Mouse (Mus musculus): ENCODE data around the gene Camta2. TPM values are rescaled to one million over a fixed set of nuclear protein-coding genes. Genes with fewer than 3 reads are reported as not detected.

Gene Camta2
- polyA plus RNA-seq, 1 experiment from 2014 or later, result 10.9 TPM

GRCm38 (mm10) chr11:70713222-70713621 lies 25.3 kb upstream of the Camta2 start:
- no peak overlapping the region for H3K27ac ChIP-seq (ENCODE audit: poor library complexity, severe bottlenecking)
- no peaks in the 10 kb centered on the region for H3K9me3 ChIP-seq (replicated peaks)
- peaks cover 85% of the 10 kb centered on the region for H3K36me3 ChIP-seq
- 84% methylated on average over 6 of the region's 6 CpGs for WGBS
- no peak overlapping the region for H3K9ac ChIP-seq
- ATAC-seq (ENCODE audit: insufficient number of reproducible peaks, low FRiP score), result no peak
- no peaks in the 10 kb centered on the region for H3K27me3 ChIP-seq (replicated peaks)
- no peak overlapping the region for H3K4me2 ChIP-seq
- H3K4me1 ChIP-seq (replicated peaks), result no peaks in the 10 kb centered on the region; the same call in 1 of the 2 replicates
- no peak overlapping the region for H3K4me3 ChIP-seq

DNA sequence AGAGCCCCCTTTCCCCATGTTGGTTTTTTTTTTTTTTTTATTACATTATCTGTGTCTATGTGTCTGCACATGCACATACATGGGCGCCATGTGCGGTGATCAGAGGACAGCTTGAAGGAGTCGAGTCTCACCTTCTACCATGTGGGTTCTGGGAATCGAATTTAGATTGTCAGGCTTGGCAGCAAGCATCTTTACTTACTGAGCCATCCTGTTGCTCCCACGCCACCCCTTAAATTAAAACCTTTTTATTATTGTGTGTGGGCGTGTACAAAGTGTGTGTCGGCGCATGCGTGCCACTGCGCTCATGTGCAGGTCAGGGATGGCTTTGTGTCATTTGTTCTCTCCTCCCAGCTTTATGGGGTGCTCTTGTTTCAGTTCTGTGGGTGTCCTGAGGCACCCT lies 23.1 kb upstream of the Camta2 start:
- Histone ChIP-seq H3K9ac (no peak overlapping the region), H3K4me1 (replicated peaks) (no peaks in the 10 kb centered on the region; the same call in 1 of the 2 replicates), H3K27ac (ENCODE audit: poor library complexity, severe bottlenecking) (no peak overlapping the region), H3K4me2 (no peak overlapping the region), H3K9me3 (replicated peaks) (no peaks in the 10 kb centered on the region), H3K4me3 (no peak overlapping the region), H3K36me3 (peaks cover 86% of the 10 kb centered on the region), H3K27me3 (replicated peaks) (no peaks in the 10 kb centered on the region)
- ATAC-seq (ENCODE audit: insufficient number of reproducible peaks, low FRiP score), result no peak
- WGBS, result 91% methylated on average over 10 of the region's 10 CpGs

- no peaks in the 10 kb centered on the region for H3K9me3 ChIP-seq (replicated peaks)
- peaks cover 25% of the 10 kb centered on the region for H3K4me1 ChIP-seq (replicated peaks)
- H3K4me2 ChIP-seq, result no peak overlapping the region
- no peak for ATAC-seq (ENCODE audit: insufficient number of reproducible peaks, low FRiP score)
- H3K27me3 ChIP-seq (replicated peaks), result no peaks in the 10 kb centered on the region
- H3K9ac ChIP-seq, result no peak overlapping the region
- H3K4me3 ChIP-seq, result no peak overlapping the region
- H3K27ac ChIP-seq (ENCODE audit: poor library complexity, severe bottlenecking), result no peak overlapping the region
- 79% methylated on average over 3 of the region's 3 CpGs for WGBS
- peaks cover 80% of the 10 kb centered on the region for H3K36me3 ChIP-seq
Measured at GRCm38 (mm10) chr11:70706127-70706526, 18.2 kb upstream of the Camta2 start.

DNA sequence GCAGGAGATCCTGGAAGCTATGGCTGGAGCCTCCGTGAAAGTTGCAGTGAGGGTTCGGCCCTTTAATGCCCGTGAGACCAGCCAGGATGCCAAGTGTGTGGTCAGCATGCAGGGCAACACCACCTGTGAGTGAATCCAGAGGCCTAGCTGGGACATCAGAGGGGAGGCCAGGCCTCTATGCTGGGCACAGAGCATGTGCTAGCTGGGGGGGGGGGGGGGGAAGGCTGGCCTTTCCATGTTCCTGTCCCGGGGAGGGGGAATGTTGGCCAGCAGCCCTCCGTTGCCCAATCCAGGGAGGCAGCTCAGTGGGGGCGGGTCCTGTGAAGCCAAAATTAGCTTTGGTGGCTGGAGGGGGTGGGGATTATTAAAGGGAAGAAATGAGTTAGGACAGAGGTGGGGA lies 14.9 kb upstream of the Camta2 start:
- H3K4me2 ChIP-seq, result peak overlapping the region; percentile 89
- H3K9me3 ChIP-seq (replicated peaks), result no peaks in the 10 kb centered on the region
- peak overlapping the region; percentile 84 for H3K4me3 ChIP-seq
- WGBS, result 46% methylated on average over 6 of the region's 6 CpGs
- peaks cover 29% of the 10 kb centered on the region for H3K4me1 ChIP-seq (replicated peaks)
- peak overlapping the region; percentile 54 for H3K9ac ChIP-seq
- H3K27ac ChIP-seq (ENCODE audit: poor library complexity, severe bottlenecking), result peak overlapping the region; percentile 95
- H3K27me3 ChIP-seq (replicated peaks), result no peaks in the 10 kb centered on the region
- ATAC-seq (ENCODE audit: insufficient number of reproducible peaks, low FRiP score), result no peak
- H3K36me3 ChIP-seq, result peaks cover 48% of the 10 kb centered on the region

- WGBS, result 61% methylated on average over 6 of the region's 6 CpGs
- no peak for ATAC-seq (ENCODE audit: insufficient number of reproducible peaks, low FRiP score)
- H3K27ac ChIP-seq (ENCODE audit: poor library complexity, severe bottlenecking), result peak overlapping the region; percentile 95
- peaks cover 29% of the 10 kb centered on the region for H3K4me1 ChIP-seq (replicated peaks)
- no peaks in the 10 kb centered on the region for H3K9me3 ChIP-seq (replicated peaks)
- H3K4me3 ChIP-seq, result peak overlapping the region; percentile 84
- peaks cover 41% of the 10 kb centered on the region for H3K36me3 ChIP-seq
- no peaks in the 10 kb centered on the region for H3K27me3 ChIP-seq (replicated peaks)
- peak overlapping the region; percentile 95 for H3K9ac ChIP-seq
- H3K4me2 ChIP-seq, result peak overlapping the region; percentile 89
Measured at GRCm38 (mm10) chr11:70701984-70702733, 14.3 kb upstream of the Camta2 start.

DNA sequence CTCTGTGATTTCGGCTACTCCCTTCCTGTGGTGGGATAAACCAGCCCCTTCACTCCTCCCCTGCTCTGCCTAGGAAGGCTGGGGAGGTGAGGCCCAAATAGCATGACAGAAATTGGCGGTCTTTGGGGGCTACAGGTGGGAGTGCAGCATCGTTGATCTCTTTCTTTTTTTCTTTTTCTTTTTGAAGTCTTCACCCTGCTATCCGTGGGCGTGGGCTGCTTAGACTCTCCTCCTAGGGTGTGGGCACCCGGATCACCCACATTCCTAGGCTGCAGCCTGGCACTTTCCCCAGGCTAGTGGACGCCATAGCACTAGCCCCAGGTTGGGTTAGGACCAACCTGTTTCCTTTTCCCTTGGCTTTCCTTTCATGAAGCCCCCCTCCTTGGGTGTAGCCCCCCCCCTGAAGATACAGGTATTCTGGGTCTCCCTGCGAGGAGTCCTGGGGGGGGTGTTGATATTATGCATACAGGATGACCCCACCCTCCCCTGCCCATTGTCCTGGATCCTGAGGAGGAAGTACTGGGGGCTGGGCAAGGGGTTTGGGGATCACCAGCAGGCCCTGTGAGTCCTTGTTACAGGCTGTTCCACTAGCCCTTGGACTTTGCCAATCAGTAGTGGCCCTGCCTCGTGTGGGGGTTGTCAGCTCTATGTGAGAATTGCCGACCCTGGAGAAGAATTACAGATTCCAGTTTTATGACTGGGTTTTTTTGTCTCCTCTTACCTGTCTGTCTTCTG lies 13.5 kb upstream of the Camta2 start:
- H3K36me3 ChIP-seq, result peaks cover 34% of the 10 kb centered on the region
- H3K27me3 ChIP-seq (replicated peaks), result no peaks in the 10 kb centered on the region
- peaks cover 29% of the 10 kb centered on the region for H3K4me1 ChIP-seq (replicated peaks)
- H3K9me3 ChIP-seq (replicated peaks), result no peaks in the 10 kb centered on the region
- ATAC-seq (ENCODE audit: insufficient number of reproducible peaks, low FRiP score), result no peak
- 12% methylated on average over 10 of the region's 10 CpGs for WGBS
- peak overlapping the region; percentile 95 for H3K27ac ChIP-seq (ENCODE audit: poor library complexity, severe bottlenecking)
- H3K4me2 ChIP-seq, result peak overlapping the region; percentile 89
- peak overlapping the region; percentile 95 for H3K9ac ChIP-seq
- peak overlapping the region; percentile 84 for H3K4me3 ChIP-seq

GRCm38 (mm10) chr11:70700613-70701012 lies 12.7 kb upstream of the Camta2 start:
- ATAC-seq (ENCODE audit: insufficient number of reproducible peaks, low FRiP score), result peak; percentile 47
- Histone ChIP-seq H3K4me2 (peak overlapping the region; percentile 89), H3K4me3 (peak overlapping the region; percentile 84), H3K9ac (peak overlapping the region; percentile 95), H3K9me3 (replicated peaks) (no peaks in the 10 kb centered on the region), H3K27me3 (replicated peaks) (no peaks in the 10 kb centered on the region), H3K27ac (ENCODE audit: poor library complexity, severe bottlenecking) (peak overlapping the region; percentile 95), H3K4me1 (replicated peaks) (peaks cover 29% of the 10 kb centered on the region), H3K36me3 (peaks cover 26% of the 10 kb centered on the region)
- 0% methylated on average over 34 of the region's 34 CpGs for WGBS

GRCm38 (mm10) chr11:70699722-70700556 lies 12.0 kb upstream of the Camta2 start, which contains the start of the genes Inca1 and Kif1c:
TSS of gene Inca1 (minus strand) at chr11:70700155.
TSS of gene Kif1c (plus strand) at chr11:70700548.
- H3K4me1 ChIP-seq (replicated peaks), result peaks cover 29% of the 10 kb centered on the region
- H3K4me2 ChIP-seq, result peak within 1 kb of the TSS; percentile 89
- 2% methylated on average over 64 of the region's 69 CpGs for WGBS
- peak; percentile 94 for ATAC-seq (ENCODE audit: insufficient number of reproducible peaks, low FRiP score)
- peaks cover 19% of the 10 kb centered on the region for H3K36me3 ChIP-seq
- H3K9ac ChIP-seq, result peak within 1 kb of the TSS; percentile 95
- H3K9me3 ChIP-seq (replicated peaks), result no peaks in the 10 kb centered on the region
- peak within 1 kb of the TSS; percentile 95 for H3K27ac ChIP-seq (ENCODE audit: poor library complexity, severe bottlenecking)
- H3K4me3 ChIP-seq, result peak within 1 kb of the TSS; percentile 84
- H3K27me3 ChIP-seq (replicated peaks), result no peaks in the 10 kb centered on the region

DNA sequence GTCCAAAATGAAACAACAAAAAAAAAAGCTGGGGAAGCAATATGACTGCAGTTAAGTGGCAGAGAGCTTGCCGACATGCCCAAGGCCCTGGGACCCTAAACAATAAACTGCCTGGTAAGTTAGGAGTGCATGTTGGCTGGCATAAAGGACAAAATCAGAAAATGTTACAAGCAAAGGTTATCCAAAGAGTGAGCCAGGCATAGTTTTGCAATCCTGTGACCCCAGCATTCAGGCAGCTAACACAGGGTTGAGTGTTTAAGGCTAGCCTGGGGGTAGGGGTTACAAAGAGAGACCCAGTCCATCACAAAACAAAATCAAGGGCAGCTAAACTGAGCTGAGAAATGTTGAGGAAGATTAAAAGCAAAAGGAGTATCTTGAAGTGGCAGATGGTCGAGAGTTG lies 11.1 kb upstream of the Camta2 start:
- Histone ChIP-seq H3K36me3 (peaks cover 10% of the 10 kb centered on the region), H3K9me3 (replicated peaks) (no peaks in the 10 kb centered on the region), H3K27me3 (replicated peaks) (no peaks in the 10 kb centered on the region), H3K27ac (ENCODE audit: poor library complexity, severe bottlenecking) (no peak overlapping the region), H3K4me3 (0 out of 2 replicates have a peak overlapping the region, but pooled peaks have one; percentile 84), H3K4me1 (replicated peaks) (peaks cover 29% of the 10 kb centered on the region), H3K4me2 (no peak overlapping the region), H3K9ac (peak overlapping the region; percentile 95)
- 78% methylated on average over 2 of the region's 2 CpGs for WGBS
- no peak for ATAC-seq (ENCODE audit: insufficient number of reproducible peaks, low FRiP score)

DNA sequence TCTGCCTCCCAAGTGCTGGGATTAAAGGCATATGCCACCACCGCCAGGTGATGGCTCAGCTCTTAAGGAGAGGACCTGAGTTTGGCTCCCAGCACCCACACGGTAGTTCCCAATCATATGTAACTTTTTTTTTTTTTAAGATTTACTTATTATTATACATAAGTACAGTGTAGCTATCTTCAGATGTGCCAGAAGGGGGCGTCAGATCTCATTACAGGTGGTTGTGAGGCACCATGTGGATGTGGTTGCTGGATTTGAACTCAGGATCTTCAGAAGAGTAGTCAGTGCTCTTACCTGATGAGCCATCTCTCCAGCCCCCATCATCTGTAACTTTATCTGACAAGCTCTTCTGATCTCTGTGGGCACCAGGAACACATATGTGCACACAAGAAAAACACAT lies 9.5 kb upstream of the Camta2 start:
- no peak overlapping the region for H3K4me2 ChIP-seq
- 66% methylated on average over 3 of the region's 3 CpGs for WGBS
- no peak overlapping the region for H3K9ac ChIP-seq
- H3K27me3 ChIP-seq (replicated peaks), result no peaks in the 10 kb centered on the region
- ATAC-seq (ENCODE audit: insufficient number of reproducible peaks, low FRiP score), result no peak
- H3K4me3 ChIP-seq, result no peak overlapping the region
- no peak overlapping the region for H3K27ac ChIP-seq (ENCODE audit: poor library complexity, severe bottlenecking)
- H3K4me1 ChIP-seq (replicated peaks), result peaks cover 16% of the 10 kb centered on the region
- H3K9me3 ChIP-seq (replicated peaks), result no peaks in the 10 kb centered on the region
- no peaks in the 10 kb centered on the region for H3K36me3 ChIP-seq

DNA sequence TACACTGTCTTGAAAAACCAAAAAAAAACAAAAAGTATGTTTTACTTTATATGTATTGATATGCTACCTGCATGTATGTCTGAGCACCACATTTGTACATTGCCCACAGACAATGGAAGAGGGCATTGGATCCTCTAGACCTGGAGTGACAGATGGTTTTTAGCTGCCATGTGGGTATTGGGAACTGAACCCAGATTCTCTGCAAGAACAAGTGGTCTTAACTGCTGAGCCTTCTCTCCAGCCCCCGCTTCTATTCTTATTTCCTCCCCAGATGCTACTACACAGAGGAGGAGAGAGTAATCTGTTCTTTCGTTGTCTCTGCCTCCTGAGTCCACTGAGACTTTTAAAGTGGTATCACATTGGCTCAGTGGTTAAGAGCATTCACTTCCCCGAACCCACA lies 5.6 kb upstream of the Camta2 start:
- Histone ChIP-seq H3K9ac (no peak overlapping the region), H3K4me3 (no peak overlapping the region), H3K9me3 (replicated peaks) (no peaks in the 10 kb centered on the region), H3K27ac (ENCODE audit: poor library complexity, severe bottlenecking) (no peak overlapping the region), H3K36me3 (no peaks in the 10 kb centered on the region), H3K27me3 (replicated peaks) (no peaks in the 10 kb centered on the region), H3K4me1 (replicated peaks) (peaks cover 12% of the 10 kb centered on the region), H3K4me2 (no peak overlapping the region)
- no peak for ATAC-seq (ENCODE audit: insufficient number of reproducible peaks, low FRiP score)
- WGBS, result 54% methylated on average over 3 of the region's 3 CpGs

Data from heart, embryonic 12.5 days (tissue).